Mouse (Mus musculus) testis, postnatal 14 days (tissue): ENCODE measurements around the gene Baz1b.

ENCODE experiments used
- DNase-seq: peaks from one replicate; pipeline ENCODE4 v3.0.0; 2021; ENCODE audit warnings: low spot score

Gene Baz1b

GRCm38 (mm10) chr5:135186621-135187348 is at the start of gene Baz1b:
Gene Baz1b (plus strand): TSS chr5:135187264.
- peak; percentile 100 for DNase-seq

- no peak for DNase-seq
These were observed 47.2 kb upstream of the Baz1b start for GRCm38 (mm10) chr5:135139881-135140280.

GRCm38 (mm10) chr5:135144469-135144868 is 42.6 kb upstream of the Baz1b start:
- no peak for DNase-seq

- no peak for DNase-seq
These were observed 41.5 kb upstream of the Baz1b start for GRCm38 (mm10) chr5:135145532-135145931.

GRCm38 (mm10) chr5:135145955-135146354 is 41.1 kb upstream of the Baz1b start:
- no peak for DNase-seq

GRCm38 (mm10) chr5:135148715-135149052 is 38.4 kb upstream of the Baz1b start:
- no peak for DNase-seq

- DNase-seq, result peak; percentile 100
These were observed 37.8 kb upstream of the Baz1b start, which contains the start of gene Tbl2 for GRCm38 (mm10) chr5:135149053-135149819. Gene Tbl2 (plus strand): TSS chr5:135149657.

- no peak for DNase-seq
These were observed 37.3 kb upstream of the Baz1b start for GRCm38 (mm10) chr5:135149820-135150178.

- DNase-seq, result no peak
These were observed 30.6 kb upstream of the Baz1b start for GRCm38 (mm10) chr5:135156496-135156895.

GRCm38 (mm10) chr5:135161221-135161620 is 25.8 kb upstream of the Baz1b start:
- peak; percentile 64 for DNase-seq

- peak; percentile 69 for DNase-seq
These were observed 25.4 kb upstream of the Baz1b start for GRCm38 (mm10) chr5:135161650-135162049.

- no peak for DNase-seq
These were observed 24.7 kb upstream of the Baz1b start for GRCm38 (mm10) chr5:135162361-135162760.

GRCm38 (mm10) chr5:135162821-135163220 is 24.2 kb upstream of the Baz1b start:
- DNase-seq, result no peak

- no peak for DNase-seq
These were observed 20.2 kb upstream of the Baz1b start for GRCm38 (mm10) chr5:135166909-135167308.

GRCm38 (mm10) chr5:135167469-135167868 is 19.6 kb upstream of the Baz1b start:
- DNase-seq, result no peak

- peak; percentile 97 for DNase-seq
These were observed 18.7 kb upstream of the Baz1b start, which contains the start of gene Bcl7b for GRCm38 (mm10) chr5:135168063-135169062. Gene Bcl7b (plus strand): TSS chr5:135168283.

- DNase-seq, result no peak
These were observed 17.6 kb upstream of the Baz1b start for GRCm38 (mm10) chr5:135169479-135169878.

GRCm38 (mm10) chr5:135171688-135172220 is 15.3 kb upstream of the Baz1b start:
- no peak for DNase-seq

- DNase-seq, result no peak
These were observed 14.1 kb upstream of the Baz1b start for GRCm38 (mm10) chr5:135172986-135173385.

- DNase-seq, result no peak
These were observed 12.0 kb upstream of the Baz1b start for GRCm38 (mm10) chr5:135175086-135175485.

GRCm38 (mm10) chr5:135178523-135178922 is 8.5 kb upstream of the Baz1b start:
- DNase-seq, result no peak

GRCm38 (mm10) chr5:135178996-135179395 is 8.1 kb upstream of the Baz1b start:
- no peak for DNase-seq
